Mouse (Mus musculus): ENCODE measurements around the gene Hnrnpa3.
"Not testable (repeated sequence)": the region's sequence is repeated elsewhere in the genome, so short reads cannot be mapped to it uniquely, and the experiment has no call there.

- TF ChIP-seq EP300, CTCF (IDR thresholded peaks at IDR 0.05; ENCODE audit: low read depth): not testable (repeated sequence)
Observed at GRCm38 (mm10) chr2:75637822-75638221, 21.2 kb upstream of the Hnrnpa3 start.

Data from liver, postnatal 0 days (tissue).